Mouse (Mus musculus) liver, adult 2 months (tissue): Measurements from ENCODE around the gene Iffo2. TPM values are rescaled to one million over a fixed set of nuclear protein-coding genes. Genes with fewer than 3 reads are reported as not detected.

Experiments
- DNase-seq: peaks from one replicate; pipeline ENCODE4 v3.0.0-alpha.2; 2011; ENCODE audit warnings: low read depth, low spot score; ENCODE audit errors: extremely low read depth
- H3K27ac ChIP-seq: fragments of 200-500 bp; replicated peaks from 2 replicates; pipeline ENCODE4 v1.5.1; 2012; ENCODE audit warnings: low read depth, mild to moderate bottlenecking, control low read depth, inconsistent platforms, low read length; ENCODE audit not compliant: insufficient read depth
- H3K27me3 ChIP-seq: fragments of 200-500 bp; 2 replicates; pipeline ENCODE4 v1.6.1; 2012; ENCODE audit warnings: mild to moderate bottlenecking, moderate library complexity, low read length, inconsistent platforms; ENCODE audit not compliant: control insufficient read depth, insufficient read depth
- H3K36me3 ChIP-seq: fragments of 200-500 bp; 2 replicates; pipeline ENCODE4 v1.6.1; 2012; ENCODE audit warnings: low read length, inconsistent platforms; ENCODE audit not compliant: control insufficient read depth, insufficient read depth
- H3K4me1 ChIP-seq: fragments of 200-500 bp; 2 replicates; pipeline ENCODE4 v1.6.1; 2011; ENCODE audit warnings: low read length; ENCODE audit not compliant: control insufficient read depth, insufficient read depth
- H3K4me3 ChIP-seq: fragments of 200-500 bp; 2 replicates; pipeline ENCODE4 v1.5.1; 2011; ENCODE audit warnings: low read depth, mild to moderate bottlenecking, control low read depth, low read length, moderate library complexity; ENCODE audit not compliant: insufficient read depth
- H3K79me2 ChIP-seq: fragments of 200-500 bp; 2 replicates; pipeline ENCODE4 v1.6.1; 2012; ENCODE audit warnings: inconsistent platforms, mild to moderate bottlenecking, low read length, moderate library complexity; ENCODE audit not compliant: control insufficient read depth, insufficient read depth
- H3K9ac ChIP-seq: fragments of 200-500 bp; 2 replicates; pipeline ENCODE4 v1.6.1; 2012; ENCODE audit warnings: low read depth, mild to moderate bottlenecking, control low read depth, inconsistent platforms, low read length
- CTCF ChIP-seq: fragments of 200-500 bp; IDR thresholded peaks from 2 replicates; pipeline ENCODE4 v1.5.1; 2011; ENCODE audit warnings: low read depth, low read length, control low read depth
- POLR2A ChIP-seq: fragments of 200-500 bp; IDR thresholded peaks from 2 replicates; pipeline ENCODE4 v1.6.1; 2011; ENCODE audit warnings: low read length, control low read depth; ENCODE audit not compliant: insufficient read depth; ENCODE audit errors: extremely low read depth
- WGBS: fragments of 180-500 bp; shearing (Covaris S2); methylation state at CpG from one replicate; pipeline ENCODE4 v1.1.7; 2018; 5-methylcytosine and 5-hydroxymethylcytosine counted together
- polyA plus RNA-seq: library from polyadenylated mRNA; depleted of rRNA; stranded (reverse); fragments of >200 nt; gene quantifications from 2 replicates; pipeline ENCODE4 v1.2.3, GENCODE M21; 2012
- total RNA-seq: library from RNA; depleted of rRNA; stranded (reverse); fragments of >200 nt; gene quantifications from 2 replicates; pipeline ENCODE4 v1.2.3, GENCODE M21; 2014

Iffo2 gene
- total and polyA plus RNA-seq, 2 experiments = 4.3 to 7.0 TPM

DNA sequence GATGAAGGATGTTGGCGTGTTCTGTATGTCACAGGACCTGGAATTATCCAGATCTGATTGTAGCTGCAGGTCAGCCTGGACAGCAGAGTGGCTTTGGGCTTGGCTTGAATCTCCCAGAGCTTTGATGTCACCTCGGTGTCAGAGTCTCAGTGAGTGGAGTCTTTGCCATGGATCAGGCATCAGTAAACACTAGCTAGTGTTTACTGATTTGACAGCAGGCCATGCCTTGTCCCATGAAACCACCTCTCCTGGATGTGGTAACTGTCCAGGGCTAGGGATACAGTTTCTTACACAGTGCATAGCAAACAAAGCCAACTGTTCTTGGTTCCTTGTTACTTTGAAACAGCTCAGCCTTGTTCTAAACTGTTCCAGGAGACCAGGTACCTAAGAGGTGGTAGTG is 18.8 kb upstream of the Iffo2 start:
- 29% methylated on average over 2 of the region's 2 CpGs for WGBS
- peak overlapping the region; percentile 89 for H3K27ac ChIP-seq

DNA sequence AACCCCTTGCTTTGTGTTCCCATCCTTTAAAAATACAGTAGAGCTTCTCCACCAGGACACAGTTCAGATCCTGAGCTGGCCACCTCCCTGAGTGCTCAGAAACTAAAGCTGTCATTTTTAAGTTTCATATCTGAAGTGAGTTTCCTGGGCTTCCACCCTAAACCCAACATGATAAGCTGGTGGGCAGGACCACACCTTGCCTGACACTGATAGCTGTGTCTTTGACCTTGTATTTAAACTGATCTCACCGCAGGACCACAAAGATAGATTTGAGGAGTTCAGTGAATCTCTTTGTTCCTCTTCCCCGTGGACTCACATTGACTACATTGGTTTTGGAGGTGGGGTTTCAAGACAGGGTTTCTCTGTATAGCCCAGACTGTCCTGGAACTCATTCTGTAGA is 17.4 kb upstream of the Iffo2 start:
- Histone ChIP-seq H3K4me3 (no peak overlapping the region), H3K27me3 (no peaks in the 10 kb centered on the region), H3K9ac (no peak overlapping the region), H3K27ac (no peak overlapping the region), H3K4me1 (peaks cover 5% of the 10 kb centered on the region), H3K79me2 (no peaks in the 10 kb centered on the region), H3K36me3 (no peaks in the 10 kb centered on the region)
- TF ChIP-seq POLR2A (no peak), CTCF (no peak)
- DNase-seq = no peak
- WGBS = 85% methylated on average over 2 of the region's 2 CpGs

More for the DNA sequence above, 18.8 kb upstream of the Iffo2 start:
- Histone ChIP-seq H3K4me1 (peaks cover 5% of the 10 kb centered on the region), H3K4me3 (no peak overlapping the region), H3K27me3 (no peaks in the 10 kb centered on the region), H3K79me2 (no peaks in the 10 kb centered on the region), H3K9ac (no peak overlapping the region), H3K36me3 (no peaks in the 10 kb centered on the region)
- peak; percentile 96 for DNase-seq
- TF ChIP-seq POLR2A (no peak), CTCF (no peak)

GRCm38 (mm10) chr4:139519221-139519620 is 11.1 kb upstream of the Iffo2 start:
- peak; percentile 83 for DNase-seq
- H3K79me2 ChIP-seq = no peaks in the 10 kb centered on the region
- H3K27ac ChIP-seq = peak overlapping the region; percentile 45
- H3K4me1 ChIP-seq = peaks cover 8% of the 10 kb centered on the region
- H3K4me3 ChIP-seq = no peak overlapping the region
- no peak overlapping the region for H3K9ac ChIP-seq
- TF ChIP-seq POLR2A (no peak), CTCF (no peak)
- 21% methylated on average over 6 of the region's 6 CpGs for WGBS
- no peaks in the 10 kb centered on the region for H3K27me3 ChIP-seq
- H3K36me3 ChIP-seq = no peaks in the 10 kb centered on the region

GRCm38 (mm10) chr4:139521926-139522325 is 8.4 kb upstream of the Iffo2 start:
- 92% methylated on average over 10 of the region's 10 CpGs for WGBS
- Histone ChIP-seq H3K27me3 (no peaks in the 10 kb centered on the region), H3K36me3 (no peaks in the 10 kb centered on the region), H3K27ac (no peak overlapping the region), H3K4me1 (peaks cover 8% of the 10 kb centered on the region), H3K79me2 (no peaks in the 10 kb centered on the region), H3K9ac (no peak overlapping the region), H3K4me3 (no peak overlapping the region)
- TF ChIP-seq POLR2A = no peak
- no peak for TF ChIP-seq CTCF
- no peak for DNase-seq

DNA sequence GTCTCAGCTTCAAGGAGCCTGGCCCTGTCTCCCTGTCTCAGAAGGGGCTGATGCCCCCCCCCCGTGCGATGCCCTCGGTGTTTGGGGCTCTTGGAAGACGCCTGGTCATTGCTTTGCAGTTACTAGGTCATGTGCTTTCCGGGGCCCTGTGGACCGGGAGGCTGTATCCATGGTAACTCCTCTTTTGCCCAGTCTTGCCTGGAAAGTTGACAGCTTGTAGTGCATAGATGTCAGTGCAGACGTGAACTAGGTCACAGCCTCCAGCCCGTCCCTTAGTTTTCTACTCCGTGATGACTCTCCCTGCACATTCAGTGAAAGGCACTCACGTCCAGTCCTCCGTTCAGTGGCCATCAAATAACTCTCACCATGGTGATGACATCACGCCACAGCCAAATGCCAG is 3.9 kb upstream of the Iffo2 start:
- H3K27ac ChIP-seq = no peak overlapping the region
- 88% methylated on average over 12 of the region's 12 CpGs for WGBS
- H3K4me1 ChIP-seq = no peaks in the 10 kb centered on the region
- no peak overlapping the region for H3K4me3 ChIP-seq
- TF ChIP-seq CTCF (no peak), POLR2A (no peak)
- no peaks in the 10 kb centered on the region for H3K36me3 ChIP-seq
- no peaks in the 10 kb centered on the region for H3K79me2 ChIP-seq
- DNase-seq = no peak
- H3K27me3 ChIP-seq = no peaks in the 10 kb centered on the region
- no peak overlapping the region for H3K9ac ChIP-seq

GRCm38 (mm10) chr4:139532081-139532480 is 1.7 kb downstream of the Iffo2 start:
- Histone ChIP-seq H3K27me3 (no peaks in the 10 kb centered on the region), H3K4me3 (no peak overlapping the region), H3K27ac (no peak overlapping the region), H3K79me2 (no peaks in the 10 kb centered on the region), H3K4me1 (peaks cover 17% of the 10 kb centered on the region), H3K9ac (no peak overlapping the region), H3K36me3 (no peaks in the 10 kb centered on the region)
- TF ChIP-seq CTCF = no peak
- 95% methylated on average over 10 of the region's 10 CpGs for WGBS
- no peak for DNase-seq
